Mouse (Mus musculus) embryo, embryonic 11 days (tissue): ENCODE measurements around the gene Aldh3b2.

ENCODE experiments used
- DNase-seq: peaks from one replicate; pipeline ENCODE4 v3.0.0-alpha.2; 2015

The Aldh3b2 gene

DNA sequence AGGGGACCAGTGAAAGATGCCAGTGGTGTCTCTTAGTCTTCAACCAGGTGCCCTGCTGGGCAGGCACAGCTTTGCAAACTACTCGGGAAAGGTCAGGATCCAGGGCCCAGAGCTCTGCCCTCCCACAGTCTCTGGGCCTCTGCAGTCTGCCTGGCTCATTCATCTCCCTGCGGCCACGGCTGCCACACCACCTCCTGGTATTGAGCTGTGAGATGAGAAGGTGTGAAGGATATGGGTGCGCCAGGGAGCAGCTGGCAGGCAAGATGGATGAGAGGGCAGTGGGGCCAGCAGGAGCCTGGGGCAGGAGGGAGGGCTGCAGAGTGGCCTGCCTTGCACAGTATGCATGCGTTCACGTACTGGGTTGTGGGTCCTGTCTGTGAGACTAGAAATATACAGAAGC lies 18.7 kb downstream of the Aldh3b2 start:
- no peak for DNase-seq

DNA sequence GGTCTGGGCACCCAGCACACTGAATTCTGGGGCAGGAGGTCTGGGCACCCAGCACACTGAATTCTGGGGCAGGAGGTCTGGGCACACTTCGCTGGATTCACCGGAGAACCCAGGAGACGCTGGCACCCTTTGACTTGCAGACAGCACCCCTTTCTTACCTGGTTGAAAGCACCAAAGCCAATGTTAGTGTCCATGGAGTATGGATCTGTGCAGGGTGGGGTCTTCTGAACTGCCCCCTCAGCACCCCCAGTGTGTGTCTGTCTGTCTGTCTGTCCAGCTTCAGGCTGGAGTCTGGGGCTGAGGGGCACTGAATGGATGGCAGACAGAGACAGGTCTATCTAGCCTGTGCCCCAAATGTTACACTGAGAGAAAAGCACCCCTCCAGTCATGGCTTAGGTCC lies 19.4 kb downstream of the Aldh3b2 start:
- DNase-seq = no peak

DNA sequence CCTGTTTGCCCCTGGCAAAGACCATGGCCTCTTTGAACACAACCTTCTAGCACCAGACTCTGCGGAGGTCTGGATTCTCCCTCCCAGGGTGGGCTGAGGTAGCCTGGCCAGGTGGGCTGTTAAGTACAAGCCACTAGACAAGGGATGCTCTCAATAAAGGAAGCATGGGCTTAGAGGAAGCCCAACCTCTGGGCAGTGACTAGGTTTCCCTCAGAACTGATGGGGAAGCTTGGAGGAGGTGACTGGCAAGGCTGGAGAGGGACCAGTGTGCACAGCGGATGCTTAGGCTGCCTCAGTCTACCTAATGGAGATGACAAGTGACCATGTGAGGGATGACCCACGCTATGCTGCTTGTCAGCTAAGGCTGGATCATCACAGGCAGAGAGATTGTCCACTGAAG lies 19.8 kb downstream of the Aldh3b2 start:
- no peak for DNase-seq

DNA sequence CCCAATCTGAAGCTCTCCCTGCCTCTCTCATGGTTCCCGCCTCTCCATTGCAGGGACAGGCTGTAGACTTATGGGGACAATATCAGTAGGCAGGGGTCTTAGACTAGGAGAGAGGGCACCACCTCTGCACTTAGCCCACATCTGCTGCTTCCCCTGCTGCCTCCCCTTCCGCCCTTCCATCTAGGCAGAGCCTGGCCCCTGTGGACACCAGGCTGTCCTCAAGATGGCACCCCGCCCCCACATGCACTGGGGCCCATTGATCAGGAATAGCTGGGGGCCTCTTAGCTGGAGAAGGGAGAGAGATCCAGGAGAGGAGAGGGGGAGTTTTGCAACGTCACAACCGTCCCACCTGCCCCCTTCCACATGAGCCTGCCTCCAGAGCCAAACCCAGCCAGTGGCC lies 20.3 kb downstream of the Aldh3b2 start, which contains the start of gene Tbx10:
TSS of gene Tbx10 (plus strand) at position 337 of the 400 bp plus-strand sequence.
- DNase-seq = no peak

DNA sequence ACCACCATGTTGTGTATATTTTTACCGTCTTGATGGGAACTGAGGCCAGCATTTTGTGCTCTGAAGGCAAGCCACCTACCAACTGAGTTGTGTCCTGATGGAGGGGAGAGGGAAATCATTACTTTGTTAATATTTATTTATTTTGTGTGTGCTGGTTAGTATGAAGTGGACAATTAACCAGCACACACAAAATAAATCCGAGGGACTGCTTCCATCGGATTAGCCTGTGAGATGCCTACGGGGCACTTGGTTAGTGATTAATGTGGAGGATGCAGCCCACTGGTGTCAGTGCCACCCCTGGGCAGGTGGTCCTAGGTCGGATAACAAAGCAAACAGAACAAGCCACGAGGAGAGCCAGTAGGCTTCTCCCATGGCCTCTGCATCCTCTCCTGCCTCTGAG lies 22.8 kb downstream of the Aldh3b2 start:
- no peak for DNase-seq

DNA sequence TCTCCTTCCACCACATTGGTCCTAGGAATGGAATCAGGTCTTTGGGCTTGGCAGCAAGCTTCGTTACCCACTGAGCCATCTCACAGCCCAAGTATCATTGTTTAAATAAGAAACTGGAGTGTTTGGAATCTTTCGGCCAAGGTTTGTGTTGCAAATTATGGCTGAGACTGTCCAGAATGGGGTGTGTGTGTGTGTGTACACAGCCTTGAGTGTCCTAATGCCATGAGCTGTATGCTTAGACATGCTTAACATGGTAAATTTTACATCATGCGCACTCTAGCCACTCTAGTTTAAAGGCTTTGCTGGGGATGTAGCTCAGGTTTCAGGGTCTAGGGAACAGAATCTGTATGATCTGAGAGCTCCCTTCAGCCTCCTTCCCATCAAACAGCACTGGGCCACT lies 23.4 kb downstream of the Aldh3b2 start:
- no peak for DNase-seq

DNA sequence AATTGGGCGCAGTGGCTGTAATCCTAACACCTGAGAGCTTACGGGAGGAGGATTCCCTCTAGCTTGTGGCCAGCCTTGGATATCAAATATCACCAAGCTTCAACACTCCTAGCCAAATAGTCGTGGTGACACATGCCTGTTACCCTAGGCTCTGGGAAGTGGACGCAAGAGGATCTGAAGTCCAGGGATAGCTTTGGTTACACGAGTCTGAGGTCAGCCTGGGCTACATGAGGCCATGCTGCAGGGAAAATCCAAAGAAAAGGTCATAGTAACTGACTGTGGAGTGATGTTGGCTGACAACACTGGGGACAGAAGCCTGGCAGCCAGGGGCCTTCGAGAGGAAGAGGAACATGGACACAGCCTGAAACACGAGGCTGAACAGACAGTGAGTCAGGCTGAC lies 24.0 kb downstream of the Aldh3b2 start:
- DNase-seq = no peak

DNA sequence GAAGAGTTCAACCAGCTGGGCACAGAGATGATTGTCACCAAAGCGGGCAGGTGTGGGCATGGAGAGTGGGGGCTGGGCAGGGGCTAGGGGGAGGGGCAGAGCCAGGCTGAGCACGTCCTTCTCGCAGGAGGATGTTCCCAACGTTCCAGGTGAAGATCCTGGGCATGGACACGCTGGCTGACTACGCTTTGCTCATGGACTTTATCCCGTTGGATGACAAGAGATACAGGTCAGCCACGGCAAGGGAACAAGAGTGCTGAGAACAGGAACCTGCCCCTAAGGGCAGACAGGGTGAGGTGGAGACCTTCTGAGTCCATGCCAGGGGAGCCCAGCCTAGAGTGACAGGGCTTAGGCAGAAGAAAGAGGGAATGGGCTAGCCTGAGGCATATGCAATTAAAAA lies 24.6 kb downstream of the Aldh3b2 start:
- no peak for DNase-seq

DNA sequence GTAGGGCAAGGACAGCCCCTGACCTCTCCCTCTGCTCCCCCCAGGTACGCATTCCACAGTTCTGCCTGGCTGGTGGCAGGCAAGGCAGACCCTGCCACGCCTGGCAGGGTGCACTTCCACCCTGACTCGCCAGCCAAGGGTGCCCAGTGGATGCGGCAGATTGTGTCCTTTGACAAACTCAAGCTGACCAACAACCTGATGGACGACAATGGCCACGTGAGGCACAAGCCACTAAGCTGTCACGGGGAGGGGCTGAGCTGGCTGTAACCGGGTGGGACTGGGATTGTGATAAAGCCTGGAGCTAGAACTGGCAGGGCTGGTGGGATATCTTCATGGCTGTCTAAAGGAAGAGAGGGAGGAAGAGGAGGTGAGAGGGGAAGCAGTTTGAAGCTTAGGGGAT lies 25.1 kb downstream of the Aldh3b2 start:
- DNase-seq = no peak

DNA sequence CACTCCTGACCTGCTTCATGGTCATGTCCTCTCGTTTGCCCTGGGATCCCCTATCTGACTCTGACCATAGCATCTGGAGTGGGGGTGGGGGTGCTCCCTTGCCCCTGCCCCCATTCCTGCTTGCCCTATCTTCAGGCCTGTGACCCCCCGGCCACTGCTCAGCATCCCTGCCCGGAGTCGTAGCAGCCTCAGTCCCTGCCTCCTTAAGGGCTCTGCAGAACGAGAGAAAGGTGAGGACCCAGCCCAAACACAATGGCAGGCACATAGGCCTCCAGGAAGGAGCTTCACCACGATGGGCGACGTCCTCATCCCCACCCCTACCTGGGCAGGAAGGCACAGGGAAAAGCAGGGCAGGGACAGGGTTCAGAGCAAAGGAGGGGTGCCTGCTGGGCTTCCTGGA lies 26.2 kb downstream of the Aldh3b2 start:
- DNase-seq = no peak

DNA sequence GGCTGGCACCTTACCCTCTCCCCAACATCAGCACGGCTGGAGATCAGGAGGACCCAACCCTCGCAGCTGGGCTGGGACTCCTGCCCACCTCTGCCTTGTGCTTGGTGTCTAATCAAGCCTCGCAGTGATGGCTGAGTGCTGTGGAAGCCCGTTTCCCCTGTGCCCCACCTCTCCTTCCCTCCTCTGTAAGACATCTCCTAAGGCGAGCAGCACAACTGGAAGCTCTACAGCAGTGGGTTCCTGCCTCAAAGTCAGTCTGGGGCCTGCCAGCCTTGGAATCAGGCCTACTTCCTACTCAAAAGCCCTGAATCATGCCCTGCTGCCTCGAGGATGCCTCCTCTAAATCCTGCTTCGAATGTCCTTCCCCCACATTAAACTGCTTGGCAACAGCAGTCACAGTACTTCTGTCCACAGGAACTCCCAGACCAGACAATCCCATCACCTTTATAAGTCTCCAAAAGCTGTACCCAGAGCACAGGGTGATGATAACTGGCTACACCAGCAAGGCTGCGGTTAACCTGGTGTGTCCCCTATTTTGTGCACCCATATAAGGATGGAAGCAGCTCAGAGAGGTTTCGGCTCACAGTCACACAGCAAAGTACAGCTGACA lies 27.1 kb downstream of the Aldh3b2 start:
- DNase-seq = no peak

DNA sequence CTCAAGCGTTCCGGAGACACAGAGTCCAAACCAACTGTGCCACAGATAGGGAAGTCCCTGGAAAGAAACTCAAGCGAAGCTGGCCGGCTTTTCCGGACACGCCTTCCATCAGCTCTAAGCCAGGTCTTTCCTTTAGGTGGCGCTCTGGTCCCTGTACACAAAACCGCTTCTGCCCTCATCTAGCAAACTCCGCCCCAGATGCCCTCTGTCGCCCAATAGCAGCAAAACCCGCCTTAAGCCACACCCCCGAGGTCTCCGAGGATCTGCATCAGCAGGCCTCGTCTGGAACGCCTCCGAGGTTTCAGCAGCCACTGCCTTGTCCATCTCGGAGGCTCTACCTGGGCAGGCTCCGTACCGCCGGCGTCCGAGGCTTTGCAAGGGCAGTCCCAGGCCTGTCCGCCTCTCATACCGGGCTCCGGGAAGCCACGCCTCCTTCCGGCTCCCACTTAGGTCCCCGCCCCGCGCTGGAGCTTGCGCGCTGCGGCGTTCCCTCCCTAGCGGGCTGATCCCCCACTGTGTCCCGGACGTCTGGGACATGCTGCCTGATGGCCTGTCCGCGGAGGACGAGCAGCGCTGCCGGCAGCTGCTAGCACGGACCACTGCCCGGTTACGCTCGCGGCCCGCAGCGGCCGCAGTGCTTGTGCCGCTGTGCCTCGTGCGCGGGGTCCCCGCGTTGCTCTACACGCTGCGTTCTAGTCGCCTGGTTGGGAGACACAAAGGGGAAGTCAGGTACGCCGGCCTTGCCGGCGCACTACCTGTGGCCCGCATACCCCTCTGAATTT lies 28.2 kb downstream of the Aldh3b2 start, which contains the start of the genes Nudt8 and Gm49405:
TSS of gene Nudt8 (plus strand) at position 462 of the 782 bp plus-strand sequence.
TSS of gene Gm49405 (plus strand) at position 508 of the 782 bp plus-strand sequence.
- peak; percentile 98 for DNase-seq

DNA sequence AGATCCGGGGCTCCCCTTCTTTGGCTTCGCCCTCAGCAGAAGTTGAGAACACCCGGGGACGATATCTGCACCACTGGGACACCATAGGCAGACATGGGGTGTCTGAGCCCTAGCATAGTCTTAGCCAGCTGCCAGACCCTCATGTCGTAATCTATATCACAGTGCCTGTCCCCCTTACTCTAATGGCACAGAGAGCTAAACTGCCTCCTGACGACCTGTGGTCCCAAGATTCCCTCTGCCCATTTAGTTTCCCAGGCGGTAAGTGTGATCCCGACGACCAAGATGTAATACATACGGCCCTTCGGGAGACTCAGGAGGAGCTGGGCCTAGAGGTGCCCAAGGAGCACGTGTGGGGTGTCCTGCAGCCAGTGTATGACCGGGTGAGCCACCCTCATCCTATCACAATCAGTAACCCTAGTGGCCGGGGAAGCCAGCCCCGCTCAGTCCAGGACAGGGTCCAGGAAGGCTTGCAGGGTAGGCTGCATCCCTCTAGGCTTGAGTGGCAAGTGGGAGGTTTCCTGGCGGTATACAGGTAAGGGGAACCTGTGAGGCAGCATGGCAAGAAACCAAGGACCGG lies 28.9 kb downstream of the Aldh3b2 start:
- peak; percentile 24 for DNase-seq

DNA sequence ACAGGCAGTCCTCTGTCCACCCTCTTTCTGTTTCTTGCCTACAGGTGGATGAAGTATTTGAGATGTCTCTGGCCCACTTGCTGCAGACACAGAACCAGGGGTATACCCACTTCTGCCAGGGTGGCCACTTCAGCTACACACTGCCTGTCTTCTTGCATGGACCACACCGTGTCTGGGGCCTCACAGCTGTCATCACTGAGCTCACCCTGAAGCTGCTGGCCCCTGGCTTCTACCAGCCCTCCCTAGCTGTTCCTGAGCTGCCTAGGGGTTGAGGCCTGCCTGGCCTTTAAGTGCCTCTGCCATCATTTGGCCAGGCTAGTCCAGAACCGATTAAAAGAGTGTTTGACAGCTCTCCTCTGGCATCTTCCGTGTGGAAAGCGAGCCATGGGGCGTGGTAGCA lies 29.6 kb downstream of the Aldh3b2 start:
- DNase-seq = no peak

DNA sequence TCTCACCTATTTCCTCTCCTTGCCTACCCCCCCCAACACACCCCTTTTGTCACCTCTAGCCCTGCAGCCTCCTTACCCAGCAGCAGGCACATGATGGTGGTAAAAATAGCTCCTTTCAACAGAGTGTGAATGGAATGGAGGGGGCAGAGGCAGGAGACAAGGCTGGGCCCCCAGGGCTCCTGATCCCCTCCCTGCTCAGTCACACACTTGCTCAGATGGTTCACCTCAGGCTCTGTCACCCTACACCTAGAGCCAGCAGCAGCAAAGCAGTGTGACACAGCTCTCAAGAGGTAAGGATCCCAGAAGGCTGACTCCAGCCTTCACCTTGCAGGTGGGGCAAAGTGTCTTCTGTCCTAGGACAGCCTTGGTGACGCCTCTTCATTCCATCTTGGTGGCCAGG lies 31.0 kb downstream of the Aldh3b2 start, which contains the start of gene Doc2g:
TSS of gene Doc2g (plus strand) at position 202 of the 400 bp plus-strand sequence.
- no peak for DNase-seq

DNA sequence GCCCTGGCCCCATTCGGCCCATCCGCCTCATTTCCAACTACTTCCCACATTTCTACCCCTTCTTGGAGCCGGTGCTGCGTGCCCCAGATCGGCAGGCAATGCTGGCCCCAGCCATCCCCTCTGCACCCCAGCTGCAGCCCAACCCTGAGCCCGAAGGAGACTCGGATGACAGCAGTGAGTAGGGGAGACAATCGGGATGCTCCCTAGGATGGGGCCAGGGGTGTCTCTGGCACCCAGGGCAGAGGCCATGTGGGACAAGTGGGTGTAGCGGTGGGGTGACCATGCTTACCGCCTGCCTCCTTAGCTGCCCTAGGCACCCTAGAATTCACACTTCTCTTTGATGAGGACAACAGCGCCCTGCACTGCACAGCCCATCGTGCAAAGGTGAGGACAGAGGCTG lies 31.5 kb downstream of the Aldh3b2 start:
- no peak for DNase-seq

DNA sequence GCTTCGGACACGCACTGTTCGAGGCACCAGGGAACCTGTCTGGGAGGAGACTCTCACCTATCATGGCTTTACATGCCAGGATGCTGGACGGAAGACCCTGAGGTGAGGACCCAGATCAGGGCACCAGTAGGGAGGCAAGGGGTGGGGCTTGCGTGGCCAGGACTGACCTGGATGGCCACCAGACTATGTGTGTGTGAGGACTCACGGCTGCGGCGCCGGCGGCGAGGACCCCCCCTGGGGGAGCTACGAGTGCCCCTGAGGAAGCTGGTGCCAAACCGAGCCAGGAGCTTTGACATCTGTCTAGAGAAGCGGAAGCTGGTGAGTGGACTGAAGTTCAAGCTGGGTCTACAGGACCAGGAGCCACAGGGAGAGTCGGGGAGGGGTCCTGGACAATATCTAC lies 32.2 kb downstream of the Aldh3b2 start:
- DNase-seq = no peak

DNA sequence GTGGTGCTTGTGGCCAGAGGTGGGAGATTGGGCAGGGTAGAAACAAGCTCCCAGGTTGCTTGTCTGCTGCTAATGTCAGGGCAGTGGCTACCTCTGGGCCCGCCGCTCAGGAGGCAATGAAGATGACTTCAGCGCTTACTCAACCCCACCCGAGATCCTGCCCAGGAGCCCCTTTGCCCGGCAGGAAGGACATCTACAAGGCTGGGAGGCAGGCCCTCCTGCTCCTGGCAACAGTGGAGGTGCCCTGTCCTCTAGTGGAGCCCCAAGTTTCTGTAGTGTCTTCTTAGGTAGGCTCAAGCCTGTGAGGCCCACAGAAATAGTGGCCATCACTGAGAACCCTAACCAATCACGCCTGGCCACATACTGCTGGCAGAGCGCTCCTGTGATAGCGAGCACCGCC lies 33.0 kb downstream of the Aldh3b2 start:
- DNase-seq = no peak

DNA sequence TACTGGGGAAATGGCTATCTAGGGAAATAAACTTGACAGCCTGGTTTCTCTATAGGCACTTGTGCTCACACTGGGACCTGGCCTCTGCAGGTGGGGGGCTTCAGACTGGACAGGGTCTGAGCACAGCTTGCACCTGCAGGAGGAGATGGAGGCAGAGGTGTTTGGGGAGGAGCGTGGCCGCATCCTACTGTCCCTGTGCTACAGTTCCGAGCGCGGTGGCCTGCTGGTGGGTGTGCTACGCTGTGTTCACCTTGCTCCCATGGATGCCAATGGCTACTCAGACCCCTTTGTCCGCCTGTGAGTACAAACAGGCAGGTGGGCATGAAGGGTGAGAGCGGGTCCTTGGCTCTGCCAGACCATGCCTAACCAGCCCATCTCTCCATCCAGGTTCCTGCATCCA lies 33.8 kb downstream of the Aldh3b2 start:
- DNase-seq = no peak

DNA sequence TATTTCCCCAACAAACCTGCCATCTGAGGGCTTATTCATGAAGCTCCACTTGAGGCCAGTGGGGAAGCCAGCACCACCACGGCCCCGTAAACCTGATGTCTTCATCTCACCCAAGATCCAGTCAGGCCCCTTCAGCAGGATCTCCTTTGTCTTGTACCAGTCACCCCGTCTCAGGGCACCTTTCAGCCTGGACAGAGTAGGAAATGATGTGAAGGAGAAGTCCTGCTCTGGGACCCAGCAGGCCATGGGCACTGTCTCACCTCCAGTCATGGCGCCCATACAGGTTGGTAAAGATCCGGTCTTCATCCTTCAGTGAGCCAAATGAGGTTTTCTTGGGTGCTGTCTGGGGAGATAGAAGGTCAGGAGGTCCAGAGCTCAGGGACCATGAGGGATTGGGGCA lies 39.0 kb downstream of the Aldh3b2 start:
- no peak for DNase-seq

DNA sequence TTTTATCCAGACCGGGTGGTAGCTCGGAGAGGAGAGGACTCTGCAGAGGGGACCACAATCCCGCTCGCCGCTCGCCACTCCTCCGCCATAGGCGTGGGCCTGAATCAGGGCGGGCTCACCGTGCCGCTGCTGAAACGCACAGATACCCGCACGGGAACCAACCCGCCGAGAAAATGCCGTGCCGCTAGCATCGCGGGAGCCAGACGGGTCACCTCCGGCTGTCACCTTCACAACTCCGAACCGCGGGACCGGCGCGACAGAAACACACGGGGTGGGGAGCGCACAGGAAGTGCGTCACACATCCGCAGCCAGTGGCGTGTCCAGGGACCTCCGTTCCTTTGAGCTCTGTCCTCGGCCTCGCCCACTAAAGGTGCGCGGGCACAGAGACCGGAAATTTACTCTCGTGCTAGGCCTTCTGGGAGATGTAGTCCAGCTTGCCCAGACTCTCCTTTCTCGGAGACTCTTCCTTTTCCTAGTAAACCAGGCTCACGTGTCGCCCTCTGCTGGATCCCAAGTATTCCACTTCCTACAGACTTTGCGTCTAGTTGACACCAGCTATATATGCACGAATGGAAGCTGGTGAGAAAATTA lies 40.4 kb downstream of the Aldh3b2 start, which contains the start of gene Ndufv1:
TSS of gene Ndufv1 (minus strand) at position 375 of the 591 bp plus-strand sequence.
- DNase-seq = peak; percentile 99

DNA sequence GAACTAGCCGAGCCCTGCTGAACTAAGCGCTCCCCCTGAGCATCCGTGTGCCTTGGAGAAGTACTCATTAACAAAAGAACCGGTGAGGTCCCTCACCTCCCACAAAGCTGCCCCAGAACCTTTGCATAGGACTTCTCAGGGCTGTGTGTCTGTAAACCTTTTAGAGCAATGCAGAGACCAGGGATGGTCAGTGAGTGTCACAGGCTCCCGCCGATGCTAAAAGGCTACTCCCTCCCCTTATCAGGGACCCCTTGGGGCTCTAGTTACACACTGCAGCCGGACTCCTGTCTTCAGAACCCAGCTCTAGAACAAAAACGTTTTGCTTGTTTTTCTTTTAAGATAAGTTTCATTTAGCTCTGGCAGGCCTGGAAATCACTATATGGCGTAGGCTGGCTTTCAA lies 40.9 kb downstream of the Aldh3b2 start:
- DNase-seq = peak; percentile 9

DNA sequence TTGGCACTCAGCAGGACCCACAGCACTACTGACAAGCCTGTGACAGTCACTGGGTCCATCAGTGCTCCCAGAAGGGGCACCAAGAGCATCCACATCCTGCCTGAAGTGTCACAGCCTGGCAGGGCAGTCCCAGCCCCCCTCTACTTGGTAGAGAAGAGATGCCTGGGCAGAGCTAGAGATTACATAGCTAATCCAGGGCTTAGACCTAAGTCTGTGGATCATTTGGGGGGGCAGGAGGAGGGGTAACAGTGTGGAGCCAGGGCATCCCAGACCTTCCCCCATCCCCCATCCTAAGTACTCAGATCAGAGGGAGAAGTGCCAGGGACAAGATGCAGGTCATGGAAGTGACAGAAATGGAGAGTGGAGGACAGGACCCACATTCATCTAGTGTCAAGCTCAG lies 42.7 kb downstream of the Aldh3b2 start:
- DNase-seq = no peak

DNA sequence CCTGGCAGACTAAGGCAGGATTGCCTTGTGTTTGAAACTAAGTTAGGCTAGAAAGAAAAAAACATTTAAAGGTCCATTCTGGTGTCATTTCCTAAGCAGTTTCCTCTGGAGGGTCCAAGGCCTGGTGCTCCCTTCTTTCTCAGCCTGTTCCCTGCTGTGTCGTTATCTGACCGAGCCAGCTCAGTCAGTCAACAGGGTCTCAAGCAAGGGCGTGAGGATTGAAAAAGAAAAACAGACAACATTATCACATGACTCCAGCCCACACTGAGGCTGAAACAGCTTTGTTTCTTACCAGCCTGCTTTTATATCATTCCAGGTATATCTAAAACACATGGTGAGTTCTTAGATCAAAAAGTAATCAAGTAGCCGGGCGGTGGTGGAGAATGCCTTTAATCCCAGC lies 43.5 kb downstream of the Aldh3b2 start:
- no peak for DNase-seq
